Mouse (Mus musculus) gastrocnemius, adult 8-10 months (tissue): ENCODE results near the gene Gm10668. TPM values are rescaled to one million over a fixed set of nuclear protein-coding genes. Genes with fewer than 3 reads are reported as not detected.
"Not testable (repeated sequence)": the region's sequence is repeated elsewhere in the genome, so short reads cannot be mapped to it uniquely, and the experiment has no call there.

ENCODE experiments used
- DNase-seq, 2 experiments: peaks; one replicate each; pipeline ENCODE4 v3.0.0; 2022; ENCODE audit warnings: low spot score in 2 of 2
- total RNA-seq, 4 experiments: library from RNA; stranded (reverse); gene quantifications; 2 replicates each; pipeline ENCODE4 v1.2.4; 2022

Gene Gm10668
- not detected for total RNA-seq

- DNase-seq, result not testable (repeated sequence)
Measured at GRCm38 (mm10) chr7:20730524-20730923, at the start of gene Gm10668. Gm10668 (minus strand) TSS chr7:20730624.

DNA sequence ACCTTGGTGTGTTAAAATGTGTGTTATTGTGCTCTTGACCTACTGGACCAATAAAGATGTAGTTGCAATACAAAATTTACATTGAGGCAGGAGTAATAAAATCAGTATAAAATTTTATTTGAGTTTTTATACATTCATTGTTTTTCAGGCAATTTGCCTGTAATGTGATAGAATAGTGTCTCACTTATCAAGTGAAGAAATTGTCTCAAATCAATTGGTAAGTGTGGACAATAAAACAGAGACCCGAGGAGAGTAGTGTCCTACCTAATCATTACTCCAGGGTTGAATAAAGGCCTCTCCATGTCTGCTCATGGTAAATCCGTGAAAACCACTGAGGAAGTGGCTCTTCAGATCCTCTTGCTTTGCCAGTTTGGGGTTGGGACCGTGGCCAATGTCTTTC is 40.5 kb upstream of the Gm10668 start, which contains the start of gene Vmn1r112:
TSS of gene Vmn1r112 (plus strand) at position 301 of the 400 bp plus-strand sequence.
- DNase-seq, result not testable (repeated sequence)

GRCm38 (mm10) chr7:20703116-20703515 is 27.3 kb downstream of the Gm10668 start, which contains the start of gene Vmn1r111:
Vmn1r111 (minus strand) TSS chr7:20703216.
- not testable (repeated sequence) for DNase-seq

Other genes starting within 250 kb of the Gm10668 start
- not detected for gene Vmn1r103, start 220.1 kb downstream of the Gm10668 start, total RNA-seq
- not detected for gene Vmn1r104, start 196.8 kb downstream of the Gm10668 start, total RNA-seq
- not detected for gene Gm5726, start 184.9 kb downstream of the Gm10668 start, total RNA-seq
- not detected for gene Gm4141, start 154.4 kb downstream of the Gm10668 start, total RNA-seq
- gene Gm4513, start 131.6 kb downstream of the Gm10668 start, total RNA-seq, result not detected
- gene Vmn1r107, start 61.7 kb downstream of the Gm10668 start, total RNA-seq, result not detected
- gene Vmn1r111, start 27.4 kb downstream of the Gm10668 start, total RNA-seq, result not detected
- gene Vmn1r112, start 40.6 kb upstream of the Gm10668 start, total RNA-seq, result not detected
- gene Vmn1r113, start 56.7 kb upstream of the Gm10668 start, total RNA-seq, result not detected
- gene Vmn1r114, start 81.6 kb upstream of the Gm10668 start, total RNA-seq, result not detected
- gene Vmn1r115, start 114.4 kb upstream of the Gm10668 start, total RNA-seq, result not detected
- not detected for gene Vmn1r116, start 141.6 kb upstream of the Gm10668 start, total RNA-seq
- gene Vmn1r117, start 153.5 kb upstream of the Gm10668 start, total RNA-seq, result not detected
- not detected for gene Vmn1r118, start 181.7 kb upstream of the Gm10668 start, total RNA-seq